Mouse (Mus musculus) E14TG2a.4 (cell line): Measurements from ENCODE around the gene Smyd3.

Source experiments
- CTCF ChIP-seq: conservative IDR thresholded peaks from 2 replicates; pipeline ENCODE4 v1.5.1; 2014; ENCODE audit warnings: low read length
- NANOG ChIP-seq: IDR thresholded peaks from 2 replicates; pipeline ENCODE4 v1.6.1; 2014; ENCODE audit warnings: borderline replicate concordance, low read length, mixed read lengths

- TF ChIP-seq CTCF = no peak
- TF ChIP-seq NANOG = no peak
Observed at GRCm38 (mm10) chr1:179061759-179062168, 456.1 kb downstream of the Smyd3 start.
